Mouse (Mus musculus): ENCODE results near the gene B4gat1. TPM values are rescaled to one million over a fixed set of nuclear protein-coding genes. Genes with fewer than 3 reads are reported as not detected.

B4gat1 gene
- polyA plus RNA-seq, 1 experiment from 2014 or later, result 42.1 TPM

GRCm38 (mm10) chr19:5065104-5065503, 26.5 kb downstream of the B4gat1 start:
- Histone ChIP-seq H3K9me3 (no peaks in the 10 kb centered on the region), H3K4me3 (replicated peaks) (no peak overlapping the region), H3K36me3 (no peaks in the 10 kb centered on the region), H3K4me1 (peaks cover 51% of the 10 kb centered on the region), H3K4me2 (no peak overlapping the region), H3K9ac (no peak overlapping the region), H3K27ac (no peak overlapping the region), H3K27me3 (replicated peaks) (peaks cover 5% of the 10 kb centered on the region; the same call in 1 of the 2 replicates)
- WGBS, result 36% methylated on average over 7 of the region's 7 CpGs
- ATAC-seq (ENCODE audit: insufficient read depth, low FRiP score, low read depth), result no peak

- no peaks in the 10 kb centered on the region for H3K9me3 ChIP-seq
- H3K4me3 ChIP-seq (replicated peaks), result peak overlapping the region; percentile 58
- H3K27me3 ChIP-seq (replicated peaks), result peaks cover 5% of the 10 kb centered on the region; the same call in 1 of the 2 replicates
- no peak overlapping the region for H3K9ac ChIP-seq
- H3K4me2 ChIP-seq, result peak overlapping the region; percentile 79
- peak overlapping the region; percentile 93 for H3K27ac ChIP-seq
- WGBS, result 5% methylated on average over 15 of the region's 15 CpGs
- ATAC-seq (ENCODE audit: insufficient read depth, low FRiP score, low read depth), result no peak; the same call in 1 of the 2 replicates
- H3K36me3 ChIP-seq, result no peaks in the 10 kb centered on the region
- H3K4me1 ChIP-seq, result peaks cover 46% of the 10 kb centered on the region
These were observed 28.6 kb downstream of the B4gat1 start for GRCm38 (mm10) chr19:5067040-5067799.

- ATAC-seq (ENCODE audit: insufficient read depth, low FRiP score, low read depth), result peak; percentile 60; the same call in 1 of the 2 replicates
- H3K4me2 ChIP-seq, result peak within 1 kb of the TSS; percentile 79
- H3K9ac ChIP-seq, result peak within 1 kb of the TSS; percentile 64
- H3K4me1 ChIP-seq, result peaks cover 52% of the 10 kb centered on the region
- 1% methylated on average over 54 of the region's 56 CpGs for WGBS
- no peaks in the 10 kb centered on the region for H3K36me3 ChIP-seq
- H3K27me3 ChIP-seq (replicated peaks), result peaks cover 5% of the 10 kb centered on the region; the same call in 1 of the 2 replicates
- peak within 1 kb of the TSS; percentile 58 for H3K4me3 ChIP-seq (replicated peaks)
- H3K9me3 ChIP-seq, result no peaks in the 10 kb centered on the region
- H3K27ac ChIP-seq, result peak within 1 kb of the TSS; percentile 93
These were observed 29.4 kb downstream of the B4gat1 start, which contains the start of gene Cd248 for GRCm38 (mm10) chr19:5067867-5068569. Cd248 (plus strand) TSS chr19:5068078.

GRCm38 (mm10) chr19:5068570-5069234, 30.1 kb downstream of the B4gat1 start:
- 29% methylated on average over 21 of the region's 21 CpGs for WGBS
- peak overlapping the region; percentile 58 for H3K4me3 ChIP-seq (replicated peaks)
- peak overlapping the region; percentile 93 for H3K27ac ChIP-seq
- peaks cover 5% of the 10 kb centered on the region; the same call in 1 of the 2 replicates for H3K27me3 ChIP-seq (replicated peaks)
- H3K4me1 ChIP-seq, result peaks cover 53% of the 10 kb centered on the region
- no peak for ATAC-seq (ENCODE audit: insufficient read depth, low FRiP score, low read depth)
- H3K9ac ChIP-seq, result peak overlapping the region; percentile 64; the same call in 1 of the 2 replicates
- H3K9me3 ChIP-seq, result no peaks in the 10 kb centered on the region
- no peaks in the 10 kb centered on the region for H3K36me3 ChIP-seq
- peak overlapping the region; percentile 79 for H3K4me2 ChIP-seq

- Histone ChIP-seq H3K4me1 (peaks cover 53% of the 10 kb centered on the region), H3K9ac (0 out of 2 replicates have a peak overlapping the region, but pooled peaks have one; percentile 2), H3K4me2 (peak overlapping the region; percentile 79), H3K9me3 (no peaks in the 10 kb centered on the region), H3K36me3 (no peaks in the 10 kb centered on the region), H3K4me3 (replicated peaks) (peak overlapping the region; percentile 58), H3K27me3 (replicated peaks) (peaks cover 5% of the 10 kb centered on the region; the same call in 1 of the 2 replicates), H3K27ac (0 out of 2 replicates have a peak overlapping the region, but pooled peaks have one; percentile 92)
- ATAC-seq (ENCODE audit: insufficient read depth, low FRiP score, low read depth), result no peak
- WGBS, result 74% methylated on average over 5 of the region's 5 CpGs
These were observed 30.9 kb downstream of the B4gat1 start for GRCm38 (mm10) chr19:5069486-5069885.

GRCm38 (mm10) chr19:5069978-5070377, 31.4 kb downstream of the B4gat1 start:
- Histone ChIP-seq H3K27me3 (replicated peaks) (peaks cover 5% of the 10 kb centered on the region; the same call in 1 of the 2 replicates), H3K4me2 (peak overlapping the region; percentile 79), H3K9me3 (no peaks in the 10 kb centered on the region), H3K9ac (peak overlapping the region; percentile 2; the same call in 1 of the 2 replicates), H3K36me3 (no peaks in the 10 kb centered on the region), H3K4me3 (replicated peaks) (peak overlapping the region; percentile 58), H3K27ac (peak overlapping the region; percentile 92; the same call in 1 of the 2 replicates), H3K4me1 (peaks cover 53% of the 10 kb centered on the region)
- ATAC-seq (ENCODE audit: insufficient read depth, low FRiP score, low read depth), result no peak
- WGBS, result 71% methylated on average over 7 of the region's 7 CpGs

GRCm38 (mm10) chr19:5071077-5071476, 32.5 kb downstream of the B4gat1 start:
- Histone ChIP-seq H3K9ac (peak overlapping the region; percentile 29; the same call in 1 of the 2 replicates), H3K27ac (peak overlapping the region; percentile 92), H3K4me3 (replicated peaks) (peak overlapping the region; percentile 58), H3K27me3 (replicated peaks) (peaks cover 5% of the 10 kb centered on the region; the same call in 1 of the 2 replicates), H3K4me2 (peak overlapping the region; percentile 79), H3K36me3 (no peaks in the 10 kb centered on the region), H3K9me3 (no peaks in the 10 kb centered on the region), H3K4me1 (peaks cover 46% of the 10 kb centered on the region)
- 8% methylated on average over 11 of the region's 11 CpGs for WGBS
- ATAC-seq (ENCODE audit: insufficient read depth, low FRiP score, low read depth), result no peak

- H3K4me2 ChIP-seq, result peak overlapping the region; percentile 79
- peak overlapping the region; percentile 29; the same call in 1 of the 2 replicates for H3K9ac ChIP-seq
- H3K36me3 ChIP-seq, result no peaks in the 10 kb centered on the region
- peaks cover 5% of the 10 kb centered on the region; the same call in 1 of the 2 replicates for H3K27me3 ChIP-seq (replicated peaks)
- H3K4me3 ChIP-seq (replicated peaks), result peak overlapping the region; percentile 58
- peak; percentile 83 for ATAC-seq (ENCODE audit: insufficient read depth, low FRiP score, low read depth)
- under 1% methylated on average over 40 of the region's 40 CpGs for WGBS
- H3K27ac ChIP-seq, result peak overlapping the region; percentile 92
- no peaks in the 10 kb centered on the region for H3K9me3 ChIP-seq
- peaks cover 46% of the 10 kb centered on the region for H3K4me1 ChIP-seq
These were observed 33.1 kb downstream of the B4gat1 start for GRCm38 (mm10) chr19:5071545-5072369.

- peak; percentile 4; the same call in 1 of the 2 replicates for ATAC-seq (ENCODE audit: insufficient read depth, low FRiP score, low read depth)
- Histone ChIP-seq H3K27me3 (replicated peaks) (peaks cover 5% of the 10 kb centered on the region; the same call in 1 of the 2 replicates), H3K4me1 (peaks cover 39% of the 10 kb centered on the region), H3K36me3 (no peaks in the 10 kb centered on the region), H3K9ac (0 out of 2 replicates have a peak overlapping the region, but pooled peaks have one; percentile 16), H3K4me3 (replicated peaks) (peak overlapping the region; percentile 58), H3K27ac (peak overlapping the region; percentile 92), H3K9me3 (no peaks in the 10 kb centered on the region), H3K4me2 (peak overlapping the region; percentile 79)
- WGBS, result 3% methylated on average over 20 of the region's 20 CpGs
These were observed 33.9 kb downstream of the B4gat1 start for GRCm38 (mm10) chr19:5072389-5073019.

GRCm38 (mm10) chr19:5073028-5073427, 34.4 kb downstream of the B4gat1 start:
- H3K4me2 ChIP-seq, result peak overlapping the region; percentile 79
- no peak for ATAC-seq (ENCODE audit: insufficient read depth, low FRiP score, low read depth)
- no peak overlapping the region for H3K9ac ChIP-seq
- peak overlapping the region; percentile 92; the same call in 1 of the 2 replicates for H3K27ac ChIP-seq
- H3K4me3 ChIP-seq (replicated peaks), result peak overlapping the region; percentile 58
- peaks cover 5% of the 10 kb centered on the region; the same call in 1 of the 2 replicates for H3K27me3 ChIP-seq (replicated peaks)
- WGBS, result under 1% methylated on average over 15 of the region's 15 CpGs
- H3K36me3 ChIP-seq, result no peaks in the 10 kb centered on the region
- no peaks in the 10 kb centered on the region for H3K9me3 ChIP-seq
- H3K4me1 ChIP-seq, result peaks cover 38% of the 10 kb centered on the region
